Mouse (Mus musculus): Measurements from ENCODE around the gene Ccdc51. TPM values are rescaled to one million over a fixed set of nuclear protein-coding genes. Genes with fewer than 3 reads are reported as not detected.
A peak's percentile ranks its signal among the peaks of the same experiment; 100 is the strongest.

The Ccdc51 gene
- polyA plus RNA-seq, 1 experiment from 2014 or later = 13.5 TPM

GRCm38 (mm10) chr9:109097291-109097690 is 15.0 kb downstream of the Ccdc51 start:
- Histone ChIP-seq H3K9ac (ENCODE audit: low read depth, low read length) (peak overlapping the region; percentile 91; the same call in 1 of the 2 replicates), H3K4me1 (ENCODE audit: control insufficient read depth, insufficient read depth, low read length) (peaks cover 64% of the 10 kb centered on the region), H3K4me2 (replicated peaks; ENCODE audit: low read depth, low read length) (peak overlapping the region; percentile 54), H3K27me3 (ENCODE audit: control insufficient read depth, insufficient read depth, low read length) (no peaks in the 10 kb centered on the region), H3K36me3 (ENCODE audit: control insufficient read depth, insufficient read depth, low read length) (peaks cover 23% of the 10 kb centered on the region), H3K4me3 (ENCODE audit: low read length) (peak overlapping the region; percentile 78), H3K27ac (ENCODE audit: low read depth, low read length) (peak overlapping the region; percentile 99), H3K9me3 (ENCODE audit: control insufficient read depth, low read length) (no peaks in the 10 kb centered on the region)
- 16% methylated on average over 6 of the region's 6 CpGs for WGBS
- ATAC-seq (ENCODE audit: low FRiP score, low TSS enrichment) = no peak

GRCm38 (mm10) chr9:109097831-109098230 is 15.5 kb downstream of the Ccdc51 start:
- H3K4me2 ChIP-seq (replicated peaks; ENCODE audit: low read depth, low read length) = peak overlapping the region; percentile 54
- ATAC-seq (ENCODE audit: low FRiP score, low TSS enrichment) = no peak
- H3K27ac ChIP-seq (ENCODE audit: low read depth, low read length) = peak overlapping the region; percentile 99; the same call in 1 of the 2 replicates
- peaks cover 62% of the 10 kb centered on the region for H3K4me1 ChIP-seq (ENCODE audit: control insufficient read depth, insufficient read depth, low read length)
- H3K36me3 ChIP-seq (ENCODE audit: control insufficient read depth, insufficient read depth, low read length) = peaks cover 25% of the 10 kb centered on the region
- no peaks in the 10 kb centered on the region for H3K9me3 ChIP-seq (ENCODE audit: control insufficient read depth, low read length)
- no peak overlapping the region for H3K9ac ChIP-seq (ENCODE audit: low read depth, low read length)
- no peaks in the 10 kb centered on the region for H3K27me3 ChIP-seq (ENCODE audit: control insufficient read depth, insufficient read depth, low read length)
- H3K4me3 ChIP-seq (ENCODE audit: low read length) = peak overlapping the region; percentile 10; the same call in 1 of the 2 replicates
- WGBS = 62% methylated on average over 5 of the region's 5 CpGs

- H3K9ac ChIP-seq (ENCODE audit: low read depth, low read length) = no peak overlapping the region
- no peak overlapping the region for H3K4me3 ChIP-seq (ENCODE audit: low read length)
- H3K4me1 ChIP-seq (ENCODE audit: control insufficient read depth, insufficient read depth, low read length) = peaks cover 56% of the 10 kb centered on the region
- H3K36me3 ChIP-seq (ENCODE audit: control insufficient read depth, insufficient read depth, low read length) = peaks cover 29% of the 10 kb centered on the region
- H3K27me3 ChIP-seq (ENCODE audit: control insufficient read depth, insufficient read depth, low read length) = no peaks in the 10 kb centered on the region
- peak overlapping the region; percentile 99; the same call in 1 of the 2 replicates for H3K27ac ChIP-seq (ENCODE audit: low read depth, low read length)
- peak overlapping the region; percentile 54 for H3K4me2 ChIP-seq (replicated peaks; ENCODE audit: low read depth, low read length)
- WGBS = 91% methylated on average over 8 of the region's 8 CpGs
- H3K9me3 ChIP-seq (ENCODE audit: control insufficient read depth, low read length) = no peaks in the 10 kb centered on the region
- ATAC-seq (ENCODE audit: low FRiP score, low TSS enrichment) = no peak
Measured at GRCm38 (mm10) chr9:109098366-109098765, 16.1 kb downstream of the Ccdc51 start.

- WGBS = 34% methylated on average over 4 of the region's 6 CpGs
- Histone ChIP-seq H3K4me2 (replicated peaks; ENCODE audit: low read depth, low read length) (peak overlapping the region; percentile 15), H3K4me1 (ENCODE audit: control insufficient read depth, insufficient read depth, low read length) (peaks cover 50% of the 10 kb centered on the region), H3K27me3 (ENCODE audit: control insufficient read depth, insufficient read depth, low read length) (no peaks in the 10 kb centered on the region), H3K4me3 (ENCODE audit: low read length) (no peak overlapping the region), H3K9me3 (ENCODE audit: control insufficient read depth, low read length) (no peaks in the 10 kb centered on the region), H3K36me3 (ENCODE audit: control insufficient read depth, insufficient read depth, low read length) (peaks cover 35% of the 10 kb centered on the region), H3K9ac (ENCODE audit: low read depth, low read length) (peak overlapping the region; percentile 44), H3K27ac (ENCODE audit: low read depth, low read length) (peak overlapping the region; percentile 30; the same call in 1 of the 2 replicates)
- ATAC-seq (ENCODE audit: low FRiP score, low TSS enrichment) = no peak
Measured at GRCm38 (mm10) chr9:109098969-109099368, 16.7 kb downstream of the Ccdc51 start.

- H3K27me3 ChIP-seq (ENCODE audit: control insufficient read depth, insufficient read depth, low read length) = no peaks in the 10 kb centered on the region
- peaks cover 50% of the 10 kb centered on the region for H3K4me1 ChIP-seq (ENCODE audit: control insufficient read depth, insufficient read depth, low read length)
- no peak for ATAC-seq (ENCODE audit: low FRiP score, low TSS enrichment)
- no peak overlapping the region for H3K4me3 ChIP-seq (ENCODE audit: low read length)
- no peaks in the 10 kb centered on the region for H3K9me3 ChIP-seq (ENCODE audit: control insufficient read depth, low read length)
- H3K9ac ChIP-seq (ENCODE audit: low read depth, low read length) = 0 out of 2 replicates have a peak overlapping the region, but pooled peaks have one; percentile 2
- peaks cover 47% of the 10 kb centered on the region for H3K36me3 ChIP-seq (ENCODE audit: control insufficient read depth, insufficient read depth, low read length)
- WGBS = 88% methylated on average over 20 of the region's 20 CpGs
- no peak overlapping the region for H3K27ac ChIP-seq (ENCODE audit: low read depth, low read length)
- no peak overlapping the region for H3K4me2 ChIP-seq (replicated peaks; ENCODE audit: low read depth, low read length)
Measured at GRCm38 (mm10) chr9:109100307-109100928, 18.1 kb downstream of the Ccdc51 start.

GRCm38 (mm10) chr9:109101933-109102445 is 19.7 kb downstream of the Ccdc51 start:
- Histone ChIP-seq H3K4me1 (ENCODE audit: control insufficient read depth, insufficient read depth, low read length) (peaks cover 52% of the 10 kb centered on the region), H3K36me3 (ENCODE audit: control insufficient read depth, insufficient read depth, low read length) (peaks cover 62% of the 10 kb centered on the region)
- WGBS = 89% methylated on average over 5 of the region's 5 CpGs

GRCm38 (mm10) chr9:109102541-109102940 is 20.2 kb downstream of the Ccdc51 start:
- Histone ChIP-seq H3K27ac (ENCODE audit: low read depth, low read length) (no peak overlapping the region), H3K4me1 (ENCODE audit: control insufficient read depth, insufficient read depth, low read length) (peaks cover 51% of the 10 kb centered on the region), H3K9ac (ENCODE audit: low read depth, low read length) (no peak overlapping the region), H3K4me3 (ENCODE audit: low read length) (no peak overlapping the region), H3K4me2 (replicated peaks; ENCODE audit: low read depth, low read length) (no peak overlapping the region), H3K27me3 (ENCODE audit: control insufficient read depth, insufficient read depth, low read length) (no peaks in the 10 kb centered on the region), H3K36me3 (ENCODE audit: control insufficient read depth, insufficient read depth, low read length) (peaks cover 65% of the 10 kb centered on the region), H3K9me3 (ENCODE audit: control insufficient read depth, low read length) (no peaks in the 10 kb centered on the region)
- WGBS = 84% methylated on average over 3 of the region's 3 CpGs
- ATAC-seq (ENCODE audit: low FRiP score, low TSS enrichment) = no peak

More at GRCm38 (mm10) chr9:109101933-109102445, 19.7 kb downstream of the Ccdc51 start:
- ATAC-seq (ENCODE audit: low FRiP score, low TSS enrichment) = no peak
- no peak overlapping the region for H3K4me3 ChIP-seq (ENCODE audit: low read length)
- H3K27ac ChIP-seq (ENCODE audit: low read depth, low read length) = no peak overlapping the region
- H3K9ac ChIP-seq (ENCODE audit: low read depth, low read length) = no peak overlapping the region; the same call in 1 of the 2 replicates
- no peaks in the 10 kb centered on the region for H3K9me3 ChIP-seq (ENCODE audit: control insufficient read depth, low read length)
- H3K27me3 ChIP-seq (ENCODE audit: control insufficient read depth, insufficient read depth, low read length) = no peaks in the 10 kb centered on the region
- H3K4me2 ChIP-seq (replicated peaks; ENCODE audit: low read depth, low read length) = no peak overlapping the region

GRCm38 (mm10) chr9:109103250-109103649 is 21.0 kb downstream of the Ccdc51 start:
- no peak overlapping the region for H3K4me2 ChIP-seq (replicated peaks; ENCODE audit: low read depth, low read length)
- WGBS = 69% methylated on average over 7 of the region's 7 CpGs
- no peaks in the 10 kb centered on the region for H3K27me3 ChIP-seq (ENCODE audit: control insufficient read depth, insufficient read depth, low read length)
- no peaks in the 10 kb centered on the region for H3K9me3 ChIP-seq (ENCODE audit: control insufficient read depth, low read length)
- no peak overlapping the region for H3K4me3 ChIP-seq (ENCODE audit: low read length)
- peaks cover 71% of the 10 kb centered on the region for H3K36me3 ChIP-seq (ENCODE audit: control insufficient read depth, insufficient read depth, low read length)
- no peak overlapping the region for H3K9ac ChIP-seq (ENCODE audit: low read depth, low read length)
- no peak for ATAC-seq (ENCODE audit: low FRiP score, low TSS enrichment)
- no peak overlapping the region for H3K27ac ChIP-seq (ENCODE audit: low read depth, low read length)
- peaks cover 48% of the 10 kb centered on the region for H3K4me1 ChIP-seq (ENCODE audit: control insufficient read depth, insufficient read depth, low read length)

- Histone ChIP-seq H3K9me3 (ENCODE audit: control insufficient read depth, low read length) (no peaks in the 10 kb centered on the region), H3K9ac (ENCODE audit: low read depth, low read length) (no peak overlapping the region), H3K4me1 (ENCODE audit: control insufficient read depth, insufficient read depth, low read length) (peaks cover 39% of the 10 kb centered on the region), H3K27ac (ENCODE audit: low read depth, low read length) (no peak overlapping the region), H3K27me3 (ENCODE audit: control insufficient read depth, insufficient read depth, low read length) (no peaks in the 10 kb centered on the region), H3K36me3 (ENCODE audit: control insufficient read depth, insufficient read depth, low read length) (peaks cover 80% of the 10 kb centered on the region), H3K4me2 (replicated peaks; ENCODE audit: low read depth, low read length) (no peak overlapping the region), H3K4me3 (ENCODE audit: low read length) (no peak overlapping the region)
- ATAC-seq (ENCODE audit: low FRiP score, low TSS enrichment) = no peak
- WGBS = 90% methylated on average over 9 of the region's 9 CpGs
Measured at GRCm38 (mm10) chr9:109104083-109104482, 21.8 kb downstream of the Ccdc51 start.
